Mouse (Mus musculus) layer of hippocampus, adult 11-12 months (tissue): ENCODE data around the gene Emilin1.
A peak's percentile ranks its signal among the peaks of the same experiment; 100 is the strongest.

Experiments used
- DNase-seq: peaks from one replicate; pipeline ENCODE4 v3.0.0; 2022; ENCODE audit warnings: low spot score

The Emilin1 gene

GRCm38 (mm10) chr5:30959966-30960501 is 46.8 kb downstream of the Emilin1 start, which contains the start of gene Preb:
Gene Preb (minus strand): TSS chr5:30960361.
- peak; percentile 98 for DNase-seq

- DNase-seq, result no peak
These were observed 47.6 kb downstream of the Emilin1 start for GRCm38 (mm10) chr5:30960814-30961213.

GRCm38 (mm10) chr5:30961545-30962505 is 48.6 kb downstream of the Emilin1 start:
- DNase-seq, result no peak

- DNase-seq, result no peak
These were observed 50.7 kb downstream of the Emilin1 start for GRCm38 (mm10) chr5:30963916-30964315.

- no peak for DNase-seq
These were observed 53.0 kb downstream of the Emilin1 start for GRCm38 (mm10) chr5:30966189-30966588.

GRCm38 (mm10) chr5:30968416-30968815 is 55.2 kb downstream of the Emilin1 start, which contains the start of gene Tcf23:
Gene Tcf23 (plus strand): TSS chr5:30968662.
- no peak for DNase-seq

GRCm38 (mm10) chr5:30969440-30969839 is 56.2 kb downstream of the Emilin1 start:
- no peak for DNase-seq
